13 mouse cellular contexts compared by ENCODE assay signal in the genomic region with DNA sequence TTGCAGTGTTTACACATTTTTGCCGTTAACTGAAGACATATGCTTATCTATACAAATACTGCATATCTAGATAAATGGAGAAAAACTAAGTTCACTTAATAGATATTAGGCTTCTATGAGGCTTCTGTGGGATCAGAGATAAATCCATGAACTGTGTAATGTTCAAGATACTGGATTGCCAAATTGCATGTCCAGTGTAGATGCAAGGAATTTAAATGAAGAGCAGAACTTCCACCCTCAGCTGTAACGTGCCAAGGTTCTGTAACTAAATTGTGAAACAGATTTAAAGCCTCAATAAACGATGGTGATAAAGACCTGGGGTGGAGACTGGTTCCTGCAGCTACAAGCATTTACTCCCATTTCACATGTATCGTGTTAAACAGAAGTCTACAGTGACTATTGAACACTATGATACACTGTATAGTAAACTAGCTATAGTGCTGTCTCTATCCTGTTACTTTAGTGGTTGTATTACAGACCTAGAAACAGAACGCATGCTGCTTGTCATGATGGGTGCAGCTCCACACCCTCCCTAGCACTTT. TPM values are rescaled to one million over a fixed set of nuclear protein-coding genes. Genes with fewer than 3 reads are reported as not detected.
"Had no signal": no experiment of that assay in that cellular context is flagged by ENCODE, and none has a peak within 500 bp of the region (broad histone marks: within the 10 kb centered on the region; RNA-seq: fewer than 3 reads in every experiment).

No protein-coding gene starts in this region.

- H3K4me1 ChIP-seq: neural tube, embryonic 13.5 days had no signal

- H3K9me3 ChIP-seq: liver, embryonic 13.5 days; midbrain, embryonic 12.5 days; neural tube, embryonic 13.5 days had no signal

- H3K4me2 ChIP-seq: liver, embryonic 13.5 days; midbrain, embryonic 12.5 days; neural tube, embryonic 13.5 days had no signal

- DNase-seq: kidney, adult 11 months; kidney, postnatal 14 days; left cerebral cortex, postnatal 4 days; liver, embryonic 13.5 days; right cerebral cortex, postnatal 4 days; thymus, adult 18-20 months; thymus, postnatal 14 days had no signal

- H3K27me3 ChIP-seq: liver, embryonic 13.5 days; midbrain, embryonic 12.5 days; neural tube, embryonic 13.5 days had no signal

- H3K36me3 ChIP-seq: liver, embryonic 13.5 days; midbrain, embryonic 12.5 days; neural tube, embryonic 13.5 days had no signal

- H3K9ac ChIP-seq: liver, embryonic 13.5 days; midbrain, embryonic 12.5 days; neural tube, embryonic 13.5 days had no signal

- H3K4me3 ChIP-seq: liver, embryonic 13.5 days; midbrain, embryonic 12.5 days; neural tube, embryonic 13.5 days had no signal

- ATAC-seq: hindbrain, postnatal 0 days; midbrain, embryonic 16.5 days had no signal

- H3K27ac ChIP-seq: hindbrain, postnatal 0 days; liver, embryonic 13.5 days; macrophage; midbrain, embryonic 12.5 days; neural tube, embryonic 13.5 days had no signal

RNA-seq across cellular contexts. Expression of a gene that starts 23.9 kb away (rescaled TPM):
- total RNA-seq: megakaryocyte-erythroid progenitor cell, adult 5-6 weeks had no signal
- polyA plus RNA-seq: macrophage had no signal
